Mouse (Mus musculus) embryonic facial prominence, embryonic 12.5 days (tissue): ENCODE data around the gene Ercc4. TPM values are rescaled to one million over a fixed set of nuclear protein-coding genes. Genes with fewer than 3 reads are reported as not detected.

Source experiments
- polyA plus RNA-seq: library from polyadenylated mRNA; unstranded; fragments of >200 nt; fragmentation: Nextera tagmentation; extraction: Ambion mirVana; gene quantifications from 2 replicates; pipeline ENCODE4 v1.2.1, GENCODE M21; 2016

The Ercc4 gene
- polyA plus RNA-seq, 1 experiment from 2014 or later = 14.3 TPM

Other genes with a start within 250 kb of the Ercc4 start
- 22.5 and 25.3 TPM in 2 replicates for gene Mrtfb, start 146.8 kb downstream of the Ercc4 start, polyA plus RNA-seq